Mouse (Mus musculus) left cerebral cortex, postnatal 36 days (tissue): ENCODE measurements around the gene Nprl3. TPM values are rescaled to one million over a fixed set of nuclear protein-coding genes. Genes with fewer than 3 reads are reported as not detected.
"Not testable (repeated sequence)": the region's sequence is repeated elsewhere in the genome, so short reads cannot be mapped to it uniquely, and the experiment has no call there.

ENCODE experiments used
- DNase-seq, 2 experiments: peaks; one replicate each; pipeline ENCODE4 v3.0.0; 2021 to 2022; ENCODE audit warnings: low spot score in 2 of 2, mixed read lengths in 1 of 2
- intact Hi-C: fragments of 180-260 bp; cut with DNase I; formaldehyde crosslinking; loops from one replicate; pipeline ENCODE4 v1.15.1; 2025
- total RNA-seq, 2 experiments: library from RNA; stranded (reverse); gene quantifications; 2 replicates each; pipeline ENCODE4 v1.2.3; 2021

Nprl3 gene
- total RNA-seq, 2 experiments from 2014 or later = 42.1 to 59.7 TPM

DNA sequence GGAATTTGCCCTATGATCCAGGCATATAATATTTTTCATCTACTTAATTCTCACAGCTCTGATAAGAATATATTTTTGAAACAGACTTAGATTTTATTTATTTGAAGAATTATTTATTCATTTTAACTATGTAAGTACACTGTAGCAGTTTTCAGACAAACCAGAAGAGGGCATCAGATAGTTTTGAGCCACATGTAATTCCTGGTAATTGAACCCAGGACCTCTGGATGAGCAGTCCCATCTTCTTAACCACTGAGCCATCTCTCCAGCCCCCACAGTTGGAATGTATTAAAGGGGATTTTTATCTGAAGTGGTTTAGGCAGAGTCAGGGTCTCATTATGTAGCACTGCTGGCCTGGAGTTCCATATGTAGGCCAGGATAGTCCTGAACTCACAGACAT is 18.4 kb upstream of the Nprl3 start:
- DNase-seq, intact Hi-C loops: not testable (repeated sequence)

GRCm38 (mm10) chr11:32285031-32285775 is 17.7 kb upstream of the Nprl3 start:
- DNase-seq = no peak
- intact Hi-C loops = no loop called here

GRCm38 (mm10) chr11:32284582-32284981 is 17.1 kb upstream of the Nprl3 start:
- intact Hi-C loops, DNase-seq: not testable (repeated sequence)

- DNase-seq, intact Hi-C loops: not testable (repeated sequence)
Observed at GRCm38 (mm10) chr11:32283091-32283777, 15.7 kb upstream of the Nprl3 start, which contains the start of gene Hba-a1. Gene Hba-a1 (plus strand): TSS chr11:32283511.

GRCm38 (mm10) chr11:32281416-32282144 is 14.1 kb upstream of the Nprl3 start:
- intact Hi-C loops = no loop called here
- no peak for DNase-seq

DNA sequence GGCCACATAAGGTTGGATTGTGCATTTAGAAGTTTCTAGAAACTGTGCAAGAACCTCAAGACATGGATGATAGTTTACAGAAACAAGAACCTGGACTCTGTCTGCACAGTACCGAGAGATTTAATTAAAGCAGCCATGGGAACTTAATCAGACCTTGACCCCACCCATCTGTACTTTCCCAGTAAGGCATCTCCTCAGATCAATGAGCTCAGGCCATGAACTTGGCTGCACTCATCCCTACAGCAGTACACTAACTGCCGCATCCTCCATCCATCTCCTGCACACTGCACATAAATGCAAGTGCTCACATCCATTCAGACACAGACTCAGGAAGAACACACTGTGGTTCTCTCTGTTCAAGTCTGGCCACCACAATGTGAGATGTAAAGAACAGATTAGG is 13.1 kb upstream of the Nprl3 start:
- DNase-seq = no peak
- intact Hi-C loops = no loop called here

- intact Hi-C loops = no loop called here
- DNase-seq = no peak
Observed at GRCm38 (mm10) chr11:32278458-32278957, 11.0 kb upstream of the Nprl3 start.

GRCm38 (mm10) chr11:32277736-32278457 is 10.4 kb upstream of the Nprl3 start:
- DNase-seq = no peak
- intact Hi-C loops = no loop called here

DNA sequence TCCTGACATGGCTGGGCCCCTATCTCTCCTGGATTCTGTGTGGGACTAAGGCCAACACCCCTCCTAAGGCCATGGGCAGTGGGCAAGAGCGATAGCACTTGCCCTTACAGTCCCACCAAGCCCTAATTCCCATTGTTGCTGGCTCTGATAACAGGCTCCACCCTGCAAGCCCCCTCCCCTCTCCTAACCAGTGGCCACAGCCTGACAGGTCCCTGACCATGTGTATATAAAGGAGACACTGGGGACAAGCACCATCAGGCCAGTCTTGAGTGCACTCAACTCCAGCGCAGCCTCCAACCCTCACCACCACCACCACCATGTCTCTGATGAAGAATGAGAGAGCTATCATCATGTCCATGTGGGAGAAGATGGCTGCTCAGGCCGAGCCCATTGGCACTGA is 8.8 kb upstream of the Nprl3 start, which contains the start of gene Hba-x:
TSS of gene Hba-x (plus strand) at position 54 of the 400 bp plus-strand sequence.
- intact Hi-C loops = no loop called here

GRCm38 (mm10) chr11:32271178-32271577 is 3.7 kb upstream of the Nprl3 start:
- DNase-seq = no peak
- intact Hi-C loops = no loop called here

More for the DNA sequence above, 8.8 kb upstream of the Nprl3 start, which contains the start of gene Hba-x:
- no peak for DNase-seq

GRCm38 (mm10) chr11:32268952-32269351 is 1.4 kb upstream of the Nprl3 start:
- no peak for DNase-seq
- intact Hi-C loops = no loop called here

GRCm38 (mm10) chr11:32267964-32268363 is 457 bp upstream of the Nprl3 start:
- DNase-seq = no peak
- intact Hi-C loops = no loop called here

- no peak for DNase-seq
- intact Hi-C loops = no loop called here
Observed at GRCm38 (mm10) chr11:32266776-32267175, 731 bp downstream of the Nprl3 start.

- intact Hi-C loops = no loop called here
- no peak for DNase-seq
Observed at GRCm38 (mm10) chr11:32266194-32266593, 1.3 kb downstream of the Nprl3 start.

- intact Hi-C loops = no loop called here
- no peak for DNase-seq
Observed at GRCm38 (mm10) chr11:32265117-32265738, 2.3 kb downstream of the Nprl3 start.

- intact Hi-C loops = no loop called here
- no peak for DNase-seq
Observed at GRCm38 (mm10) chr11:32262674-32263415, 4.7 kb downstream of the Nprl3 start.

DNA sequence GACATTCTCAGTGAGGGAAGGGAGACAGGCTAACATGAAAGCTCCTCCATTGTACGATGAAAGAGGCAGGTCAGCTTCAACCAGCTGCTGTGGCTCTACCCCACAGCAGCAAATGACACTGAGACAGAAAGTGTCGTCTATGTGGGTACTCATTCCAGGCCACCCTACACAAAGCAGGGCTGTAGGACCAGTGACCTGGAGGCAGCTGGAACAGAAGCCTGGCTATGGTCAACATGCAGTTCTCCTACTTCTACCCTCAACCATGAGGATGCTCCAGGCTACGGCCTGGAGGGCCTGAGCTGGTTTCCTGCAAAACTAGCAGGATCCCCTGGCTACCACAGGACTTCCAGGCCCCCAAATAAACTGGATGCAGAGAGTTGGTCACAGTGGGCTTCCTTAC is 10.9 kb downstream of the Nprl3 start:
- DNase-seq = no peak
- intact Hi-C loops = no loop called here

GRCm38 (mm10) chr11:32256146-32256545 is 11.4 kb downstream of the Nprl3 start:
- intact Hi-C loops = no loop called here
- no peak for DNase-seq
